Mouse (Mus musculus): ENCODE results near the gene Tollip. TPM values are rescaled to one million over a fixed set of nuclear protein-coding genes. Genes with fewer than 3 reads are reported as not detected.
A peak's percentile ranks its signal among the peaks of the same experiment; 100 is the strongest.
"Not testable (repeated sequence)": the region's sequence is repeated elsewhere in the genome, so short reads cannot be mapped to it uniquely, and the experiment has no call there.

Tollip gene
- polyA plus RNA-seq, 1 experiment from 2014 or later: 56.4 TPM

- no peaks in the 10 kb centered on the region for H3K9me3 ChIP-seq (ENCODE audit: control insufficient read depth, low read length)
- H3K4me1 ChIP-seq (ENCODE audit: control insufficient read depth, insufficient read depth, low read length): peaks cover 30% of the 10 kb centered on the region
- H3K4me3 ChIP-seq (ENCODE audit: low read depth, low read length): no peak overlapping the region
- H3K4me2 ChIP-seq: no peak overlapping the region
- no peak overlapping the region for H3K27ac ChIP-seq (ENCODE audit: low read depth, low read length)
- peaks cover 7% of the 10 kb centered on the region; the same call in 1 of the 2 replicates for H3K36me3 ChIP-seq (ENCODE audit: control insufficient read depth, insufficient read depth, low read length)
- peaks cover 3% of the 10 kb centered on the region; the same call in 1 of the 2 replicates for H3K27me3 ChIP-seq (ENCODE audit: control insufficient read depth, insufficient read depth, low read length)
- ATAC-seq (ENCODE audit: low FRiP score) (no peak), DNase-seq (ENCODE audit: low spot score, missing footprints) (no peak)
- H3K9ac ChIP-seq (ENCODE audit: low read length): no peak overlapping the region
These were observed 29.2 kb upstream of the Tollip start for GRCm38 (mm10) chr7:141947512-141947911.

DNA sequence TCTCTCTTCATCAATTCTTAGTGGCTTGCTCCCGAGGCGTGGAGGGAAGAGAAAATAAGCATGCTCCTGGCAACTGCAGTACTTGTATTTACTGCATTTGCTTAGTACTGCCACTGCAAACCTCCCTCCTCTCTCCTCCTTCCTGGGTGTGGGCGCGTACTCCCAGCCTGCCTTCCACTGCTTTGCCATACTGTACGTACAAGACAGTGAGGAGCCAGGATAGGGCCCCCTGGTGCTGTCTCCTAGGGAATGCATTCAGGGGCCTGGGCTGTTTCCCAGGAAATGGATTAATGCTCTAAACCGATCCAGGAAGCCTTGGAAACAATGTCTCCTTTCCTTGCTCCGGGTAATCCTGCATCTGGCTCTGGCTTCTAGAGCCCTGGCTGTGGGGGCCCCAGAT, 27.6 kb upstream of the Tollip start:
- DNase-seq (ENCODE audit: low spot score, missing footprints) (peak; percentile 88), ATAC-seq (ENCODE audit: low FRiP score) (no peak)
- 9% methylated on average over 7 of the region's 7 CpGs for WGBS
- H3K4me2 ChIP-seq: peak overlapping the region; percentile 11; the same call in 1 of the 2 replicates
- peaks cover 3% of the 10 kb centered on the region; the same call in 1 of the 2 replicates for H3K27me3 ChIP-seq (ENCODE audit: control insufficient read depth, insufficient read depth, low read length)
- no peaks in the 10 kb centered on the region for H3K36me3 ChIP-seq (ENCODE audit: control insufficient read depth, insufficient read depth, low read length)
- peaks cover 21% of the 10 kb centered on the region for H3K4me1 ChIP-seq (ENCODE audit: control insufficient read depth, insufficient read depth, low read length)
- H3K4me3 ChIP-seq (ENCODE audit: low read depth, low read length): no peak overlapping the region
- peak overlapping the region; percentile 17; the same call in 1 of the 2 replicates for H3K9ac ChIP-seq (ENCODE audit: low read length)
- peak overlapping the region; percentile 68 for H3K27ac ChIP-seq (ENCODE audit: low read depth, low read length)
- H3K9me3 ChIP-seq (ENCODE audit: control insufficient read depth, low read length): no peaks in the 10 kb centered on the region

GRCm38 (mm10) chr7:141943444-141943843, 25.1 kb upstream of the Tollip start:
- WGBS: 88% methylated on average over 5 of the region's 5 CpGs
- H3K4me1 ChIP-seq (ENCODE audit: control insufficient read depth, insufficient read depth, low read length): peaks cover 14% of the 10 kb centered on the region
- peaks cover 3% of the 10 kb centered on the region; the same call in 1 of the 2 replicates for H3K27me3 ChIP-seq (ENCODE audit: control insufficient read depth, insufficient read depth, low read length)
- ATAC-seq (ENCODE audit: low FRiP score): no peak
- no peaks in the 10 kb centered on the region for H3K36me3 ChIP-seq (ENCODE audit: control insufficient read depth, insufficient read depth, low read length)
- no peak overlapping the region for H3K4me2 ChIP-seq
- H3K4me3 ChIP-seq (ENCODE audit: low read depth, low read length): no peak overlapping the region
- no peak overlapping the region for H3K27ac ChIP-seq (ENCODE audit: low read depth, low read length)
- DNase-seq (ENCODE audit: low spot score, missing footprints): no peak
- H3K9me3 ChIP-seq (ENCODE audit: control insufficient read depth, low read length): no peaks in the 10 kb centered on the region
- no peak overlapping the region for H3K9ac ChIP-seq (ENCODE audit: low read length)

DNA sequence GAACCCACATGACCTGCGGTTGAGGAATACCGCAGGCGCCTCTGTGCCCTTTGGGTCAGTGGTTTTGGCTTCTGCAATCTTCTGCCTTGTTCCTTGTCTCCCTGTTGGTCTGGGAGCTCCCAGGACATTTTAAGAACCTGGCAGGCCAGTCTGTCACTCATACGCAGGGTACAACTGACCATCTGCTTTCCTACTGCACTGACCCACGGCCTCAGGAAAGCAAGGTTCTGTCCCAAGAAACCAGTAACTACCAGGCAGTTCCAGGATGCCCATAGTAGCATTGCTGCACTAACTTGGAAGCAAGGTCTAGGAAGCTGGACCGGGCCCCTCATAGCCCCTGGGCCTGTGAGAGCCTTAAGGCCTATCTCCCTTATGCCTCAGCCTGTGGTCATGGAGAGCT, 16.6 kb upstream of the Tollip start:
- no peak overlapping the region for H3K9ac ChIP-seq (ENCODE audit: low read length)
- H3K27ac ChIP-seq (ENCODE audit: low read depth, low read length): peak overlapping the region; percentile 63
- no peaks in the 10 kb centered on the region for H3K27me3 ChIP-seq (ENCODE audit: control insufficient read depth, insufficient read depth, low read length)
- 85% methylated on average over 6 of the region's 6 CpGs for WGBS
- H3K4me1 ChIP-seq (ENCODE audit: control insufficient read depth, insufficient read depth, low read length): peaks cover 4% of the 10 kb centered on the region; the same call in 1 of the 2 replicates
- no peak overlapping the region for H3K4me3 ChIP-seq (ENCODE audit: low read depth, low read length)
- H3K9me3 ChIP-seq (ENCODE audit: control insufficient read depth, low read length): no peaks in the 10 kb centered on the region
- DNase-seq (ENCODE audit: low spot score, missing footprints) (no peak), ATAC-seq (ENCODE audit: low FRiP score) (peak; percentile 24; the same call in 1 of the 2 replicates)
- H3K4me2 ChIP-seq: no peak overlapping the region
- no peaks in the 10 kb centered on the region for H3K36me3 ChIP-seq (ENCODE audit: control insufficient read depth, insufficient read depth, low read length)

GRCm38 (mm10) chr7:141934128-141934898, 16.0 kb upstream of the Tollip start:
- Histone ChIP-seq H3K4me3 (ENCODE audit: low read depth, low read length) (no peak overlapping the region), H3K27me3 (ENCODE audit: control insufficient read depth, insufficient read depth, low read length) (no peaks in the 10 kb centered on the region), H3K9ac (ENCODE audit: low read length) (no peak overlapping the region), H3K27ac (ENCODE audit: low read depth, low read length) (peak overlapping the region; percentile 63), H3K4me1 (ENCODE audit: control insufficient read depth, insufficient read depth, low read length) (peaks cover 4% of the 10 kb centered on the region; the same call in 1 of the 2 replicates), H3K9me3 (ENCODE audit: control insufficient read depth, low read length) (no peaks in the 10 kb centered on the region), H3K4me2 (no peak overlapping the region), H3K36me3 (ENCODE audit: control insufficient read depth, insufficient read depth, low read length) (no peaks in the 10 kb centered on the region)
- peak; percentile 93 for ATAC-seq (ENCODE audit: low FRiP score)
- peak; percentile 87 for DNase-seq (ENCODE audit: low spot score, missing footprints)
- WGBS: 53% methylated on average over 7 of the region's 7 CpGs

- Histone ChIP-seq H3K4me2 (no peak overlapping the region), H3K9ac (ENCODE audit: low read length) (no peak overlapping the region), H3K36me3 (ENCODE audit: control insufficient read depth, insufficient read depth, low read length) (no peaks in the 10 kb centered on the region), H3K4me1 (ENCODE audit: control insufficient read depth, insufficient read depth, low read length) (peaks cover 3% of the 10 kb centered on the region; the same call in 1 of the 2 replicates), H3K27me3 (ENCODE audit: control insufficient read depth, insufficient read depth, low read length) (no peaks in the 10 kb centered on the region), H3K27ac (ENCODE audit: low read depth, low read length) (no peak overlapping the region), H3K9me3 (ENCODE audit: control insufficient read depth, low read length) (no peaks in the 10 kb centered on the region), H3K4me3 (ENCODE audit: low read depth, low read length) (no peak overlapping the region)
- ATAC-seq (ENCODE audit: low FRiP score) (no peak), DNase-seq (ENCODE audit: low spot score, missing footprints) (no peak)
- 86% methylated on average over 10 of the region's 10 CpGs for WGBS
These were observed 10.3 kb upstream of the Tollip start for GRCm38 (mm10) chr7:141928642-141929041.

DNA sequence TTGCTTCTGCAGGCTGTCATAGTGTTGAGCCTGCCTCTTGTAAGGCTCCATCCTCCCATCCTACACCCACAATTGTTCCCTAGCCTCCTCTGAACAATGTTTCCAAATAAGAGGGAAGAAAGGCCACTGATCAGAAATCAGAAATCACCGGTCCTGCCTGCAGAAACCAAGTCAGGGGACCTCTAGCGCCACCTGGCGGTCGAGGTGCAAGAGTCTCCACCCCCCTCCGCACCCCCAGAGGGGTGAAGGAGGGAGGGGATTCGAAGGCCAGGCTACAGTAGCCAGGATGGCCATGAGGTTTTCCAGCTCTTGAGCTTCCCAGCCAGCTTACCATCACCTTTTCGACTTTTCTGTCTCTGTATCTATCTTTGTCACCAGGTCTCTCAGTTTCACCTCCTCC, 6.6 kb upstream of the Tollip start:
- no peak overlapping the region for H3K27ac ChIP-seq (ENCODE audit: low read depth, low read length)
- no peaks in the 10 kb centered on the region for H3K36me3 ChIP-seq (ENCODE audit: control insufficient read depth, insufficient read depth, low read length)
- H3K4me1 ChIP-seq (ENCODE audit: control insufficient read depth, insufficient read depth, low read length): peaks cover 3% of the 10 kb centered on the region; the same call in 1 of the 2 replicates
- 0 out of 2 replicates have a peak overlapping the region, but pooled peaks have one; percentile 20 for H3K9ac ChIP-seq (ENCODE audit: low read length)
- no peaks in the 10 kb centered on the region for H3K9me3 ChIP-seq (ENCODE audit: control insufficient read depth, low read length)
- no peak overlapping the region for H3K4me3 ChIP-seq (ENCODE audit: low read depth, low read length)
- DNase-seq (ENCODE audit: low spot score, missing footprints) (peak; percentile 98), ATAC-seq (ENCODE audit: low FRiP score) (peak; percentile 69; the same call in 1 of the 2 replicates)
- H3K4me2 ChIP-seq: no peak overlapping the region
- 10% methylated on average over 7 of the region's 7 CpGs for WGBS
- H3K27me3 ChIP-seq (ENCODE audit: control insufficient read depth, insufficient read depth, low read length): no peaks in the 10 kb centered on the region

GRCm38 (mm10) chr7:141924121-141924520, 5.8 kb upstream of the Tollip start:
- WGBS: 95% methylated on average over 17 of the region's 17 CpGs
- not testable (repeated sequence) for H3K4me2 ChIP-seq; H3K4me3 ChIP-seq (ENCODE audit: low read depth, low read length); H3K36me3 ChIP-seq (ENCODE audit: control insufficient read depth, insufficient read depth, low read length); H3K9me3 ChIP-seq (ENCODE audit: control insufficient read depth, low read length); H3K4me1 ChIP-seq (ENCODE audit: control insufficient read depth, insufficient read depth, low read length); H3K9ac ChIP-seq (ENCODE audit: low read length); H3K27me3 ChIP-seq (ENCODE audit: control insufficient read depth, insufficient read depth, low read length); DNase-seq (ENCODE audit: low spot score, missing footprints); ATAC-seq (ENCODE audit: low FRiP score); H3K27ac ChIP-seq (ENCODE audit: low read depth, low read length)

- Histone ChIP-seq H3K4me3 (ENCODE audit: low read depth, low read length) (no peak overlapping the region), H3K9me3 (ENCODE audit: control insufficient read depth, low read length) (no peaks in the 10 kb centered on the region), H3K9ac (ENCODE audit: low read length) (no peak overlapping the region), H3K27me3 (ENCODE audit: control insufficient read depth, insufficient read depth, low read length) (no peaks in the 10 kb centered on the region), H3K36me3 (ENCODE audit: control insufficient read depth, insufficient read depth, low read length) (no peaks in the 10 kb centered on the region), H3K4me2 (no peak overlapping the region), H3K27ac (ENCODE audit: low read depth, low read length) (no peak overlapping the region), H3K4me1 (ENCODE audit: control insufficient read depth, insufficient read depth, low read length) (no peaks in the 10 kb centered on the region)
- ATAC-seq (ENCODE audit: low FRiP score): no peak
- DNase-seq (ENCODE audit: low spot score, missing footprints): no peak
- 74% methylated on average over 3 of the region's 3 CpGs for WGBS
These were observed 7.0 kb downstream of the Tollip start for GRCm38 (mm10) chr7:141911305-141911704.
